14 mouse cellular contexts compared by ENCODE assay signal in genomic region chr16:30448169-30448568, GRCm38 (mm10).
"Had no signal": no experiment of that assay in that cellular context is flagged by ENCODE, and none has a peak within 500 bp of the region (broad histone marks: within the 10 kb centered on the region; RNA-seq: fewer than 3 reads in every experiment).

No protein-coding gene starts in this region.

- H3K9me3 ChIP-seq: midbrain, embryonic 13.5 days; midbrain, embryonic 15.5 days; neural tube, embryonic 12.5 days; stomach, embryonic 15.5 days had no signal

- ATAC-seq: midbrain, embryonic 13.5 days; midbrain, embryonic 15.5 days had no signal

- H3K9ac ChIP-seq: lung, embryonic 14.5 days; midbrain, embryonic 13.5 days; midbrain, embryonic 15.5 days; neural tube, embryonic 12.5 days; stomach, embryonic 15.5 days had no signal

- DNase-seq: lung, adult 18-20 months; lung, embryonic 14.5 days; lung, postnatal 10 days; lung, postnatal 4 days; right cerebral cortex, postnatal 14 days; thymus, adult 2 months; thymus, postnatal 25 days; thymus, postnatal 4 days had no signal

- H3K4me1 ChIP-seq: midbrain, embryonic 13.5 days; midbrain, embryonic 15.5 days; neural tube, embryonic 12.5 days; stomach, embryonic 15.5 days had no signal

- H3K27me3 ChIP-seq: midbrain, embryonic 13.5 days; midbrain, embryonic 15.5 days; neural tube, embryonic 12.5 days; stomach, embryonic 15.5 days had no signal

- H3K27ac ChIP-seq: midbrain, embryonic 13.5 days; midbrain, embryonic 15.5 days; neural tube, embryonic 12.5 days; stomach, embryonic 15.5 days; stomach, postnatal 0 days had no signal

- H3K36me3 ChIP-seq: midbrain, embryonic 13.5 days; midbrain, embryonic 15.5 days; neural tube, embryonic 12.5 days; stomach, embryonic 15.5 days had no signal

- H3K4me3 ChIP-seq: midbrain, embryonic 13.5 days; midbrain, embryonic 15.5 days; neural tube, embryonic 12.5 days; stomach, embryonic 15.5 days had no signal

- H3K4me2 ChIP-seq: lung, embryonic 14.5 days; midbrain, embryonic 11.5 days; midbrain, embryonic 13.5 days; midbrain, embryonic 15.5 days; neural tube, embryonic 12.5 days; stomach, embryonic 15.5 days had no signal
